Mouse (Mus musculus): ENCODE measurements around the gene Ctsa.
A peak's percentile ranks its signal among the peaks of the same experiment; 100 is the strongest.
"Not testable (repeated sequence)": the region's sequence is repeated elsewhere in the genome, so short reads cannot be mapped to it uniquely, and the experiment has no call there.

Gene Ctsa

GRCm38 (mm10) chr2:164832748-164833301 lies at the start of gene Ctsa:
Ctsa (plus strand) TSS chr2:164832873.
- DNase-seq (ENCODE audit: low read depth, low spot score), result no peak

GRCm38 (mm10) chr2:164783926-164784581 lies 48.6 kb upstream of the Ctsa start:
- DNase-seq (ENCODE audit: low read depth, low spot score), result no peak

- DNase-seq (ENCODE audit: low read depth, low spot score), result no peak
Observed at GRCm38 (mm10) chr2:164784869-164785420, 47.7 kb upstream of the Ctsa start.

DNA sequence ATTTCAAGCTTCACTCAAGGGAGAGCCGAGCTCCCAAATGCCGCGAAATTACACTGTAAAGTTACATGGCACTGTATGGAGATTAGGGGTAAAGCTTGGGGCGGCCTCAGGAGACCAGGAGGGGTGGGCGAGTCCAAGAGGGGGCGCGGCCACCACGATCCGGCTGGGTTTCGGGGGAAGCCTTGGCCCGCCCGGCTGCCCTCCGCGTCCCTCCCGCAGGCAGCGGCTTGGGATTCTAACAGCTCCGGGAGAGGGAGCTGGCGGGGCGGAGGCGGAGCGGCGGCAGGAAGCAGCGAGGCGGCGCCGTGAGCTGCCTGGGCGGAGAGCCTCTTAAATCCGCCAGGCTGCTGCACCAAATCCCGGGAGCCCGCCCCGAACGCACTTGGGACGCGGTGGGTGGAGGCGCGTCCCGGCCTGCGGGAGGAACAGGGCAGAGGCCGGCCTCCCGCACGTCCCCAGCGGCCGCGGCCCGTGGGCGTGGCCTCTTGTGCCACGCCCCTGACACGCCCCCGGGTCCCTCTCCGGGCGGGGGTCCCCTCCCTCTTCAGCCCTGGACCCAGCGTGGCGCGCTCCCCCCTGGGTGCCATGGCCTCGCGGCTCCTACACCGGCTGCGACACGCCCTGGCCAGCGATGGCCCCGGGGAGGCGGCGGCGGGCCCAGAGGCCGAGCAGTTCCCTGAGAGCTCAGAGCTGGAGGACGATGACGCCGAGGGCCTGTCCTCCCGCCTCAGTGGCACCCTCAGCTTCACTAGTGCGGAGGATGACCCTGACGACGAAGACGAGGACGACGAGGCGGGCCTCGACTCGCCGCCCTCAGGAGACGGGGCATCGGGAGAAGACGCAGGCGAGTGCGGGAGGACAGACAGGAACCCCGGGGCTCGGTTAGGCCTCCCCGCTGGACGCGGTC lies 46.9 kb upstream of the Ctsa start, which contains the start of gene Snx21:
Snx21 (plus strand) TSS at position 343 of the 907 bp plus-strand sequence.
- peak; percentile 71 for DNase-seq (ENCODE audit: low read depth, low spot score)

GRCm38 (mm10) chr2:164786388-164786885 lies 46.2 kb upstream of the Ctsa start:
- no peak for DNase-seq (ENCODE audit: low read depth, low spot score)

DNA sequence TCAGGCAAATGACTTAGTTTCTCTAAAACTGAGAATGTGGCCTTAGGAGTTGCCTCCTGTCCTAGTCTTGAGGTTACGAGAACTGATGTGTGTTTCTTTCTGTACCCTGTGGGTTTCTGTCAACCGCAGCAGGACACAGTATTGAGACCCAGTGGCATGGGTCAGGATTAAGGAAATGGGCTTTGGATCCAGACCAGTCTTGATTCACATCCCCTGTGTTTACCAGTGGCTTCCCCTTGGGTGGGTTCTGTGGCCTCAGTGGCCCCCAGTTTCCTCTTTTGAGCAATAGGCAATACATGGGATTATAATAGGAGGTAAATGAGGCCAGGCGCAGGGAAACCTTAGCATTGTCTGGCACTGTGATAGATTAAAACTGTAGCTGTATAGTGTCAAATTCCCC lies 45.6 kb upstream of the Ctsa start:
- no peak for DNase-seq (ENCODE audit: low read depth, low spot score)

- no peak for DNase-seq (ENCODE audit: low read depth, low spot score)
Observed at GRCm38 (mm10) chr2:164787779-164788178, 44.9 kb upstream of the Ctsa start.

DNA sequence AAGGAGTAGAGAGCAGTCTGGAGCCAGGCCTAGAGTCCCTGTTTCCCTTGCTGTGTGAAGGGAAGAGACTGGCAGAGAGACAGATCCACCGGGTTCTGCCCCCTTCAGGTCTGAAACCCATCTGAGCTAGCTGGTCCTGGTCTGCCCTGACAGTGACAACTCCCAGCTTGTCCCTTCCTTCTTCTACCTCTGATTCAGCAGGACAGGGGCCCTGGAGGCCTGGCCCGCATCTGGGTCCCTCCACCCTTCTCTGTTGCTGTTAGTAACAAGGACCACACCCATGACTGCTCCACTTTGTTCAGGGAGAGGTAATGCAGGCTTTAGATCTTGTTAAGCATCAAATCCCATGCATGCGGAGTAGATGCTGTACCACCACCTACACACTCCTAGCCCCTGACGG lies 44.3 kb upstream of the Ctsa start:
- DNase-seq (ENCODE audit: low read depth, low spot score), result no peak

- no peak for DNase-seq (ENCODE audit: low read depth, low spot score)
Observed at GRCm38 (mm10) chr2:164790451-164790850, 42.2 kb upstream of the Ctsa start.

DNA sequence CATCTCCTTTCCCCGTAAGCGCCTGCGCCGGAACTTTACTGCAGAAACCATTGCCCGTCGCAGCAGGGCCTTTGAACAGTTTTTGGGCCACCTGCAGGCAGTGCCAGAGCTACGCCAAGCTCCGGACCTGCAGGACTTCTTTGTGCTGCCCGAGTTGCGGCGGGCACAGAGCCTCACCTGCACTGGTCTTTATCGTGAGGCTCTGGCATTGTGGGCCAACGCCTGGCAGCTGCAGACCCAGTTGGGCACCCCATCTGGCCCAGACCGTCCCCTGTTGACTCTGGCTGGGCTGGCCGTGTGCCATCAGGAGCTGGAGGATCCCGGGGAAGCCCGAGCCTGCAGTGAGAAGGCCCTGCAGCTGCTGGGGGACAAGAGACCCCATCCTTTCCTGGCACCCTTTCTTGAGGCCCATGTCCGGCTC lies 40.8 kb upstream of the Ctsa start:
- DNase-seq (ENCODE audit: low read depth, low spot score), result no peak

DNA sequence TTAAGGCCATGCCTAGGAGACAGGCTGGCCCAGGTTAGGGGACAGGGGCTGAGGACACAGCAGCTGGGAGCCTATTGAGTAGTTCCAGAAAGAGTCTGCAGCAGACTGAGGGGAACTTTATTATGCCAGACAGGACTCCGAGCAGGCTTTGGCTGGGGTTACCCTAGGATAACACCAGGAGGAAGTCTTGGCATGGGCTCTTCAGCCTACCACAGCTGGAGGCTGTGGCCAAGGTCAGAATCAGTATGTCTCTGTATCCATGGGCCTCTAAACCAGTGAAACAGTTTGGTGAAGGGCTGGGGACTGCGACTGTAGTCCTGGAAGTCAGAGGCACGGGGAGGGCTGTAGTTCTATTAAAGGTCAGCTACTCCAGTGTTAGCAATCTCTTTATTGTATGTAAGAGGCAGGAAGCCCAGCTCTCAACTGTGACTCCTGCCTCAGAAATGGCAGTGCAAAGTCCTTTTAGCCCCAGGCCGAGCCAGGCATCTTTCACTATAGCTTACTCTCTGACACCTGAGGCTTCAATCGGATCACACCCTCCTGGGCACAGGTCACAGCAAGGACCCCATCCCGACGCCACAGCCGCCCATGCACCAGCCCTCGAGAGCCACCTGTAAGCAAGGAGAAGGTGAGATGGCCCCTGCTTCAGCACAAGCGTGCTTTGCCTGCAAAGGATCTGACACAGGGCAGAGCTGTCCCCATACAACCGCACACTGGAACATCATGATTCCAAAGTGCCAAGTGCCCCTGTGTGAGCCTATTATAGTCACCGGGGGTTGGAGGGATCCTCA lies 40.1 kb upstream of the Ctsa start:
- DNase-seq (ENCODE audit: low read depth, low spot score), result no peak

DNA sequence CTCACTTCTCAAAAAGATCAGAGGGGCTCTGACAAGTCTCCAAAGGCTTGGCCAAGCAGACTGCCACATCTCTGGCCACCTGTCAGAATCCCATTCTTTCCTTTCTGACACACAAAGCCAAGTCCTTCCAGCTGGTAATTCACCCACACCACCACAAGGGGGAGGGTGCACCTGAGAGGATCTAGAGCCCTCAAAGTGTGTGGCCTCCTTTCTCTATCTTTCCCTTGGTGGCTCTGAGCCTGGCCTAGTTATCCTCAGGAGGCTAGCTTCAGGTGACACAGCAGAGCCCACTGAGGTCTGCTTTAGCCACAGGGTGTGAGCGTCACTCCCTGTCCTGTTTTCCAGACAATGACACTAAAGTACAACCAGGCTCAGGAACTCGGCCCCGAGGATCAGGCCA lies 39.4 kb upstream of the Ctsa start:
- no peak for DNase-seq (ENCODE audit: low read depth, low spot score)

GRCm38 (mm10) chr2:164793772-164794171 lies 38.9 kb upstream of the Ctsa start:
- no peak for DNase-seq (ENCODE audit: low read depth, low spot score)

DNA sequence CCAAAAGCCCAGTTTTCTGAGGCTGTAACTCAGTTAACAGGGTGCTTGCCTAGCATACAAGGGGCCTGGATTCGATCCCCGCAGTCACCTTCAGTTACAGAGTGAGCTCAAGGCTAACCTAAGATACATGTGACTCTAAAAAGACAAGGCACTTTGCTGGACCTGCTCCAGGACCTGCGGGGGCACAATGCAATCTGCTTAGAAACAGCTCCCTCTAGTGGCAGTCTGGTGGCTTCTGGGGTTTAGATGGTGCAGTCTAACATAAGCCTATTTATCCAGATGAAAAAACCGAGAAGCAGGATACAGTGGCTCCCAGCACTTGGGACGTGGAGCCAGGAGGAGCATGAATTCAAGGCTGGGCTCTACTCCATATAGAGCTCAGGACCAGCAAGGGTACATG lies 38.4 kb upstream of the Ctsa start:
- DNase-seq (ENCODE audit: low read depth, low spot score), result peak; percentile 74

DNA sequence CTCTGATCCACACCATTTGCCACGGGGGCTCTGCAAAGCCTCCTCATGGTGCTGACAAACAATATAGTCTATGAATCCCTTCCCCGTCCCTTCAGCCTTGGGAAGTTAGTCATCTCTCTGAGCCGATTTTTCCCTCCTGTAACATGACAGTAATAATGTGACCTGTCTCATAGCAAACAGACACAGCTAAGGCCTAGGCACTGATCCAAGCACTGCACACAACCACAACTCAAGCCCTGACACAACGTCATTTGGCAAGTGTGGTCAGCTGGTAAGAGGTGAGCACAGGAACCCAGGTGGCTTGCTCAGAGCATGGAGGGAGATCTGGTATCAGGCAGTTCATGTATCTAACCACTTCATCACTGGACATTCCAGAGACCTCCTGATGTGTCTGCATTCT lies 36.8 kb upstream of the Ctsa start:
- DNase-seq (ENCODE audit: low read depth, low spot score), result no peak

DNA sequence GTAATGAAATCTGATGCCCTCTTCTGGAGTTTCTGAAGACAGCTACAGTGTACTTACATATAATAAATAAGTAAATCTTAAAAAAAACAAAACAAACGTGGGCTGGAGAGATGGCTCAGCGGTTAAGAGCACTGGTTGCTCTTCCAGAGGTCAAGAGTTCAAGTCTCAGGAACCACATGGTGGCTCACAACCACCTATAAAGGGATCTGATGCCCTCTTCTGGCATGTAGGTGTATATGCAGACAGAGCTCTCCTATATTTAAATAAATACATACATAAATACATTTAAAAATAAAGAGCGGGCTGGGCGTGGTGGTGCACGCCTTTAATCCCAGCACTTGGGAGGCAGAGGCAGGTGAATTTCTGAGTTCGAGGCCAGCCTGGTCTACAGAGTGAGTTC lies 34.1 kb upstream of the Ctsa start:
- not testable (repeated sequence) for DNase-seq (ENCODE audit: low read depth, low spot score)

GRCm38 (mm10) chr2:164800252-164801004 lies 32.2 kb upstream of the Ctsa start:
- no peak for DNase-seq (ENCODE audit: low read depth, low spot score)

DNA sequence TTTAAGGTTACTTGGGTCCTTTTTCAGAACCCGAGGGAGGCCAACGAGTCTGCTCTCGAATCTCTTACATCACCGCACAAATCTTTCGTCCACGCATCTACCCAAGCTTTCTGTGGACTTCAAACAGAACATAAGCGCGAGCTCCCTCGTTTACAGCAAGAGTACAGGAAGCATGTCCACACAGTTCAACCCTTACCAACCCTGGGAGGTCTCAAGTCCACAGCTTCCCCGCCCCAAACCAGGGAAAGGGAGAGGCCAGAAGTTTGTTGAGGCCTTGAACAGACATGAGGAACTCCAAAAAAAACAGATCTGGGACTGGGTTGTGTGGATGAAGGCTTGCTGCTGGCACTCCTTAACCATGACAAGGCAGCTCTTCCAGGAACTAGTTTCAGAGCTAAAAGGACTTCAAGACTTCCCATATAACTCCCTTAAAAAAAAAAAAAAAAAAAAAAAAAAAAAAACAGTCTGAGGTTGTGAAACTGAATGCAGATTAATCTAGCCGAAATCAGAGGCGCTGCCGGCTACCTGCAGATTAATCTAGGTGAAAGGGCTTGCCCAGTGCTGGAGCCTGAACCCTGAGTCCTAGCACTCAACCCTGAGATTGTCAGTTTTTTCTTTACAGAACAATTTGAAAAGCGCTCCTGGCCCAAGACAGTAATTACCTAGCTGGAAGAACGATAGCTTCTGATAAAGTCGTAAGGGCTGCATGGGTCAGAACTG lies 29.3 kb upstream of the Ctsa start:
- DNase-seq (ENCODE audit: low read depth, low spot score), result no peak

- DNase-seq (ENCODE audit: low read depth, low spot score), result no peak
Observed at GRCm38 (mm10) chr2:164803921-164804313, 28.8 kb upstream of the Ctsa start.
